ENCODE assay signal across 14 mouse cellular contexts in genomic region chr7:117454789-117455548, GRCm38 (mm10).
"Had no signal": no experiment of that assay in that cellular context is flagged by ENCODE, and none has a peak within 500 bp of the region (broad histone marks: within the 10 kb centered on the region; RNA-seq: fewer than 3 reads in every experiment).

No protein-coding gene starts in this region.

- H3K27me3 ChIP-seq: kidney, embryonic 15.5 days; limb, embryonic 15.5 days; liver, embryonic 12.5 days; midbrain, embryonic 12.5 days had no signal

- H3K9me3 ChIP-seq: kidney, embryonic 15.5 days; limb, embryonic 15.5 days; liver, embryonic 12.5 days; midbrain, embryonic 12.5 days had no signal

- H3K36me3 ChIP-seq: kidney, embryonic 15.5 days; liver, embryonic 12.5 days; midbrain, embryonic 12.5 days had no signal

- ATAC-seq: liver, embryonic 12.5 days; midbrain, embryonic 16.5 days had no signal

- DNase-seq: kidney, adult 2 months; kidney, postnatal 14 days; lung, embryonic 14.5 days; lung, postnatal 10 days; lung, postnatal 4 days; right cerebral cortex, postnatal 25 days; thymus, postnatal 36 days had no signal

- H3K4me3 ChIP-seq: kidney, embryonic 15.5 days; left cerebral cortex, adult 2 months; limb, embryonic 15.5 days; liver, embryonic 12.5 days; midbrain, embryonic 12.5 days had no signal

- H3K27ac ChIP-seq: kidney, embryonic 15.5 days; left cerebral cortex, adult 2 months; limb, embryonic 15.5 days; liver, embryonic 12.5 days; midbrain, embryonic 12.5 days; stomach, postnatal 0 days had no signal

- H3K4me2 ChIP-seq: kidney, embryonic 15.5 days; limb, embryonic 15.5 days; liver, embryonic 12.5 days; lung, embryonic 14.5 days; midbrain, embryonic 12.5 days had no signal

- H3K4me1 ChIP-seq: liver, embryonic 12.5 days had no signal

- H3K9ac ChIP-seq: kidney, embryonic 15.5 days; limb, embryonic 15.5 days; liver, embryonic 12.5 days; lung, embryonic 14.5 days; midbrain, embryonic 12.5 days had no signal
